Mouse (Mus musculus): ENCODE measurements around the gene Klhl11. TPM values are rescaled to one million over a fixed set of nuclear protein-coding genes. Genes with fewer than 3 reads are reported as not detected.

Gene Klhl11
- total and polyA plus RNA-seq, 3 experiments: 11.5 to 34.7 TPM; not detected in 1

DNA sequence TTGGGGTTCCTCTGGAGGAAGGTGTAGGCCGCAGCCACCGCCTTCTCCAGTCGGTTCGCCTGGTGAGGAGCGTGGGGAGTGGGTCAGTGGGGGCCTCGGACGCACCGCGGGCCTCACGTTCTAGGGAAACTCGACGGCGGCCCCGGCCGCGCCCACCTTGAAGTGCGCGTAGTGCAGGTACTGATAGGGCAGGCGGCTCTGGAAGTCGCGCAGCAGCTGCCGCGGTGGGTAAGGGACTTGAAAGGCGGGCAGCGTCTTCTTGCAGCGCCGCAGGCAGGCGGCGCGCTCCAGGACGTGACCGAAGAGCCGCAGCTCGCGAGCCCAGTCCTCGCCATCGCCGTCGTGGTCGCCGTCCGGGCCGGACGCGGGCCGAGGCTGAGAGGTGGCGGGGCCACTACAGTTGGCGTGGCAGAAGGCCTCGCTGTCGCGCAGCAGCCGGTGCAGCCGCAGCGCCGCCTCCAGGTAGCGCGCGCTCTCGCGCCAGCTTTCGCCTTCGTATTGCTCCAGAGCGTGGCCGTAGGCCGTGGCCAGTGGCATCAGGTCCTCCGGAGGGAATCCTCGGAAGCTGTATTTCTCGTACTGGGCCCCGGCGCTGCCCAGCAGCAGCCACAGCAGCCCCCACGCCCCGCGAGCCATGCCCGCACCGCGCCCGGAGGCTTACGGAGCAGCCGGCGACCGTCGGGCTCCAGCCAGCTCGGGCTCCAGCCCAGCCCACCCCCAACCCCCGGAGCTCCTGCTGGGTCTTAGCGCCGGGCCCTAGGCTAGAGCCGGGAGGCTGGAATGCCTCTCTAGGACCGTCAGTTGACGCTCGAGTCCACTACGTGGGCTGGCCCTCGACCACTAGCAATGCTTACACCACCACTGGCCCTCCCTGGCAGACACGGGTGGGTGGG lies 58.3 kb downstream of the Klhl11 start, which contains the start of gene P3h4:
P3h4 (minus strand) TSS at position 816 of the 893 bp plus-strand sequence.
- Histone ChIP-seq H3K9ac (ENCODE audit: control insufficient read depth, low read depth, low read length, poor library complexity, severe bottlenecking) (no peak within 1 kb of the TSS), H3K4me3 (ENCODE audit: control insufficient read depth in 1 of 2, insufficient read depth in 1 of 2, low read depth in 2 of 2, low read length in 2 of 2) (peak within 1 kb of the TSS in 1 of 2 experiments; percentile 18; a peak in 1 of 4 replicates), H3K36me3 (ENCODE audit: control insufficient read depth in 1 of 2, insufficient read depth in 2 of 2, low read length in 2 of 2) (no peaks in the 10 kb centered on the region), H3K27ac (ENCODE audit: control insufficient read depth, low read depth, low read length) (no peak within 1 kb of the TSS), H3K79me2 (ENCODE audit: control insufficient read depth, insufficient read depth, low read length, poor library complexity) (no peaks in the 10 kb centered on the region), H3K4me1 (ENCODE audit: control insufficient read depth in 1 of 2, insufficient read depth in 2 of 2, low read length in 2 of 2) (no peaks in the 10 kb centered on the region), H3K27me3 (ENCODE audit: control insufficient read depth in 1 of 2, insufficient read depth in 2 of 2, low read length in 2 of 2) (no peaks in the 10 kb centered on the region; a peak in 1 of 4 replicates), H3K9me3 (replicated peaks; ENCODE audit: insufficient read depth, low read length) (no peaks in the 10 kb centered on the region)
- no peak for DNase-seq (ENCODE audit: low read depth, low spot score)
- no peak for TF ChIP-seq RAD21 (IDR thresholded peaks at IDR 0.05; ENCODE audit: low read depth, low read length)
- peak in 1 of 3 experiments; percentile 16; a peak in 1 of 6 replicates for TF ChIP-seq CTCF (IDR thresholded peaks at IDR 0.05 in 2 of 3, conservative IDR thresholded peaks at IDR 0.05 in 1 of 3; ENCODE audit: control insufficient read depth in 1 of 3, insufficient read depth in 1 of 3, low read depth in 2 of 3, low read length in 3 of 3, poor library complexity in 1 of 3, severe bottlenecking in 1 of 3)

DNA sequence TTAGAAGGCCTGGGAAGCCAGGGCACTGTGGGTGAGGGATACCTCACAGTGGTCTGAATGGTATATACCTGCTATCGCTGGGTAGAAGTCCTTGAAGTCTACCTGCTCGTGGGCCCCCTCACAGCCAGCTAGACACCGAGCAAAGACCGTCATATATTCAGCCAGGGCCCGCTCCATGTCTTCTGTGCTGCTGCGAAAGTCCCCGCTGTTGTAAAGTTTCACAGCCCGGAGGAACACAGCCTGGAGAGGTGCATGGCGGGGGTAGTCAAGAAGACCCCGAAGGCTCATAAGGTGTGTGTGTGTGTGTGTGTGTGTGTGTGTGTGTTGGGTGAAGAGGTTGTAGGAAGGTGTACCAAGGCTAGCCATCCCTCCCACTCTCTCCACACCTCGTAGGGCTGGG lies 59.0 kb downstream of the Klhl11 start:
- Histone ChIP-seq H3K27me3 (ENCODE audit: control insufficient read depth in 1 of 2, insufficient read depth in 2 of 2, low read length in 2 of 2) (no peaks in the 10 kb centered on the region; a peak in 1 of 4 replicates), H3K4me1 (ENCODE audit: control insufficient read depth in 1 of 2, insufficient read depth in 2 of 2, low read length in 2 of 2) (no peaks in the 10 kb centered on the region), H3K9me3 (replicated peaks; ENCODE audit: insufficient read depth, low read length) (no peaks in the 10 kb centered on the region), H3K27ac (ENCODE audit: control insufficient read depth, low read depth, low read length) (no peak overlapping the region), H3K9ac (ENCODE audit: control insufficient read depth, low read depth, low read length, poor library complexity, severe bottlenecking) (no peak overlapping the region), H3K36me3 (ENCODE audit: control insufficient read depth in 1 of 2, insufficient read depth in 2 of 2, low read length in 2 of 2) (no peaks in the 10 kb centered on the region), H3K4me3 (ENCODE audit: control insufficient read depth in 1 of 2, insufficient read depth in 1 of 2, low read depth in 2 of 2, low read length in 2 of 2) (no peak overlapping the region), H3K79me2 (ENCODE audit: control insufficient read depth, insufficient read depth, low read length, poor library complexity) (no peaks in the 10 kb centered on the region)
- DNase-seq (ENCODE audit: low read depth, low spot score): no peak
- TF ChIP-seq KAT2A (conservative IDR thresholded peaks at IDR 0.05; ENCODE audit: low read depth, low read length) (no peak), SIN3A (IDR thresholded peaks at IDR 0.05; ENCODE audit: low read length) (no peak), TCF12 (IDR thresholded peaks at IDR 0.05; ENCODE audit: low read depth, low read length) (no peak), JUND (IDR thresholded peaks at IDR 0.05; ENCODE audit: low read depth, low read length) (no peak), MAFK (IDR thresholded peaks at IDR 0.05; ENCODE audit: borderline replicate concordance, low read depth, low read length) (no peak), NELFE (IDR thresholded peaks at IDR 0.05; ENCODE audit: low read depth, low read length) (no peak), USF1 (IDR thresholded peaks at IDR 0.05; ENCODE audit: low read depth, low read length) (no peak), CTCF (IDR thresholded peaks at IDR 0.05 in 2 of 3, conservative IDR thresholded peaks at IDR 0.05 in 1 of 3; ENCODE audit: control insufficient read depth in 1 of 3, insufficient read depth in 1 of 3, low read depth in 2 of 3, low read length in 3 of 3, poor library complexity in 1 of 3, severe bottlenecking in 1 of 3) (no peak), NRF1 (IDR thresholded peaks at IDR 0.05; ENCODE audit: insufficient read depth, low read depth, low read length, poor library complexity, severe bottlenecking) (no peak), POLR2AphosphoS2 (IDR thresholded peaks at IDR 0.05; ENCODE audit: low read length) (no peak)

Other genes starting within 250 kb of the Klhl11 start
- not detected in 2 replicates for gene Krt16, start 223.8 kb downstream of the Klhl11 start, total RNA-seq (2012; rRNA removed)
- not detected for gene Krt16, start 223.8 kb downstream of the Klhl11 start, polyA plus RNA-seq (2012; ENCODE audit: insufficient read depth in 1 of 2, insufficient read length in 2 of 2, low read depth in 1 of 2, low replicate concordance in 2 of 2, missing spikeins in 1 of 2)
- not detected in 2 replicates for gene Krt17, start 211.7 kb downstream of the Klhl11 start, total RNA-seq (2012; rRNA removed)
- gene Krt17, start 211.7 kb downstream of the Klhl11 start, polyA plus RNA-seq (2012; ENCODE audit: insufficient read depth in 1 of 2, insufficient read length in 2 of 2, low read depth in 1 of 2, low replicate concordance in 2 of 2, missing spikeins in 1 of 2): not detected
- not detected in 2 replicates for gene Krt42, start 202.9 kb downstream of the Klhl11 start, total RNA-seq (2012; rRNA removed)
- gene Krt42, start 202.9 kb downstream of the Klhl11 start, polyA plus RNA-seq (2012; ENCODE audit: insufficient read depth in 1 of 2, insufficient read length in 2 of 2, low read depth in 1 of 2, low replicate concordance in 2 of 2, missing spikeins in 1 of 2): not detected
- 320 and 383 TPM in 2 replicates for gene Eif1, start 152.9 kb downstream of the Klhl11 start, total RNA-seq (2012; rRNA removed)
- 100 to 1,000 TPM; 289 to 926 TPM for gene Eif1, start 152.9 kb downstream of the Klhl11 start, polyA plus RNA-seq (2012; ENCODE audit: insufficient read depth in 1 of 2, insufficient read length in 2 of 2, low read depth in 1 of 2, low replicate concordance in 2 of 2, missing spikeins in 1 of 2)
- not detected in 2 replicates for gene Gast, start 138.3 kb downstream of the Klhl11 start, total RNA-seq (2012; rRNA removed)
- gene Gast, start 138.3 kb downstream of the Klhl11 start, polyA plus RNA-seq (2012; ENCODE audit: insufficient read depth in 1 of 2, insufficient read length in 2 of 2, low read depth in 1 of 2, low replicate concordance in 2 of 2, missing spikeins in 1 of 2): not detected
- gene Hap1, start 116.6 kb downstream of the Klhl11 start, total RNA-seq (2012; rRNA removed): 6.6 and 10.9 TPM in 2 replicates
- gene Hap1, start 116.6 kb downstream of the Klhl11 start, polyA plus RNA-seq (2012; ENCODE audit: insufficient read depth in 1 of 2, insufficient read length in 2 of 2, low read depth in 1 of 2, low replicate concordance in 2 of 2, missing spikeins in 1 of 2): 10 to 100 TPM in 1 of 2 experiments, not detected in 1; 34.8 TPM
- 1.0 and 1.4 TPM in 2 replicates for gene Jup, start 75.0 kb downstream of the Klhl11 start, total RNA-seq (2012; rRNA removed)
- gene Jup, start 75.0 kb downstream of the Klhl11 start, polyA plus RNA-seq (2012; ENCODE audit: insufficient read depth in 1 of 2, insufficient read length in 2 of 2, low read depth in 1 of 2, low replicate concordance in 2 of 2, missing spikeins in 1 of 2): 1 to 10 TPM in 1 of 2 experiments, not detected in 1; 8.5 TPM
- not detected in 2 replicates for gene P3h4, start 57.9 kb downstream of the Klhl11 start, total RNA-seq (2012; rRNA removed)
- gene P3h4, start 57.9 kb downstream of the Klhl11 start, polyA plus RNA-seq (2012; ENCODE audit: insufficient read depth in 1 of 2, insufficient read length in 2 of 2, low read depth in 1 of 2, low replicate concordance in 2 of 2, missing spikeins in 1 of 2): under 1 TPM in 1 of 2 experiments, not detected in 1; 0.88 TPM
- 0.19 TPM in 1 of 2 replicates, not detected in the other for gene Fkbp10, start 57.0 kb downstream of the Klhl11 start, total RNA-seq (2012; rRNA removed)
- under 1 TPM in 1 of 2 experiments, not detected in 1; 0.28 TPM for gene Fkbp10, start 57.0 kb downstream of the Klhl11 start, polyA plus RNA-seq (2012; ENCODE audit: insufficient read depth in 1 of 2, insufficient read length in 2 of 2, low read depth in 1 of 2, low replicate concordance in 2 of 2, missing spikeins in 1 of 2)
- gene Nt5c3b, start 30.9 kb downstream of the Klhl11 start, total RNA-seq (2012; rRNA removed): 58.0 and 61.3 TPM in 2 replicates
- gene Nt5c3b, start 30.9 kb downstream of the Klhl11 start, polyA plus RNA-seq (2012; ENCODE audit: insufficient read depth in 1 of 2, insufficient read length in 2 of 2, low read depth in 1 of 2, low replicate concordance in 2 of 2, missing spikeins in 1 of 2): 100 to 1,000 TPM in 1 of 2 experiments, 10 to 100 TPM in 1; 79.2 to 287 TPM
- gene Klhl10, start 30.8 kb downstream of the Klhl11 start, total RNA-seq (2012; rRNA removed): 0.56 and 0.65 TPM in 2 replicates
- gene Klhl10, start 30.8 kb downstream of the Klhl11 start, polyA plus RNA-seq (2012; ENCODE audit: insufficient read depth in 1 of 2, insufficient read length in 2 of 2, low read depth in 1 of 2, low replicate concordance in 2 of 2, missing spikeins in 1 of 2): under 1 TPM in 1 of 2 experiments, not detected in 1; 0.81 TPM
- gene Acly, start 55.3 kb upstream of the Klhl11 start, total RNA-seq (2012; rRNA removed): 220 and 234 TPM in 2 replicates
- 100 to 1,000 TPM in 1 of 2 experiments, not detected in 1; 167 TPM for gene Acly, start 55.3 kb upstream of the Klhl11 start, polyA plus RNA-seq (2012; ENCODE audit: insufficient read depth in 1 of 2, insufficient read length in 2 of 2, low read depth in 1 of 2, low replicate concordance in 2 of 2, missing spikeins in 1 of 2)
- gene Ttc25, start 72.9 kb upstream of the Klhl11 start, total RNA-seq (2012; rRNA removed): 0.23 and 0.46 TPM in 2 replicates
- under 1 TPM in 1 of 2 experiments, not detected in 1; 0.92 TPM for gene Ttc25, start 72.9 kb upstream of the Klhl11 start, polyA plus RNA-seq (2012; ENCODE audit: insufficient read depth in 1 of 2, insufficient read length in 2 of 2, low read depth in 1 of 2, low replicate concordance in 2 of 2, missing spikeins in 1 of 2)
- gene Cnp, start 102.2 kb upstream of the Klhl11 start, total RNA-seq (2012; rRNA removed): 19.0 and 20.1 TPM in 2 replicates
- gene Cnp, start 102.2 kb upstream of the Klhl11 start, polyA plus RNA-seq (2012; ENCODE audit: insufficient read depth in 1 of 2, insufficient read length in 2 of 2, low read depth in 1 of 2, low replicate concordance in 2 of 2, missing spikeins in 1 of 2): 10 to 100 TPM in 1 of 2 experiments, not detected in 1; 20.8 TPM
- gene Nkiras2, start 146.5 kb upstream of the Klhl11 start, total RNA-seq (2012; rRNA removed): 37.1 and 40.5 TPM in 2 replicates
- gene Nkiras2, start 146.5 kb upstream of the Klhl11 start, polyA plus RNA-seq (2012; ENCODE audit: insufficient read depth in 1 of 2, insufficient read length in 2 of 2, low read depth in 1 of 2, low replicate concordance in 2 of 2, missing spikeins in 1 of 2): 10 to 100 TPM in 1 of 2 experiments, not detected in 1; 49.9 TPM
- gene Dnajc7, start 147.4 kb upstream of the Klhl11 start, total RNA-seq (2012; rRNA removed): 230 and 233 TPM in 2 replicates
- gene Dnajc7, start 147.4 kb upstream of the Klhl11 start, polyA plus RNA-seq (2012; ENCODE audit: insufficient read depth in 1 of 2, insufficient read length in 2 of 2, low read depth in 1 of 2, low replicate concordance in 2 of 2, missing spikeins in 1 of 2): 100 to 1,000 TPM; 346 to 452 TPM
- 0.12 TPM in 1 of 2 replicates, not detected in the other for gene Zfp385c, start 219.7 kb upstream of the Klhl11 start, total RNA-seq (2012; rRNA removed)
- under 1 TPM in 1 of 2 experiments, not detected in 1; 0.15 TPM for gene Zfp385c, start 219.7 kb upstream of the Klhl11 start, polyA plus RNA-seq (2012; ENCODE audit: insufficient read depth in 1 of 2, insufficient read length in 2 of 2, low read depth in 1 of 2, low replicate concordance in 2 of 2, missing spikeins in 1 of 2)
- 2.9 and 3.6 TPM in 2 replicates for gene Dhx58, start 231.5 kb upstream of the Klhl11 start, total RNA-seq (2012; rRNA removed)
- 1 to 10 TPM in 1 of 2 experiments, not detected in 1; 3.9 TPM for gene Dhx58, start 231.5 kb upstream of the Klhl11 start, polyA plus RNA-seq (2012; ENCODE audit: insufficient read depth in 1 of 2, insufficient read length in 2 of 2, low read depth in 1 of 2, low replicate concordance in 2 of 2, missing spikeins in 1 of 2)
- 57.9 and 59.6 TPM in 2 replicates for gene Kat2a, start 239.7 kb upstream of the Klhl11 start, total RNA-seq (2012; rRNA removed)
- 100 to 1,000 TPM in 1 of 2 experiments, 10 to 100 TPM in 1; 63.7 to 143 TPM for gene Kat2a, start 239.7 kb upstream of the Klhl11 start, polyA plus RNA-seq (2012; ENCODE audit: insufficient read depth in 1 of 2, insufficient read length in 2 of 2, low read depth in 1 of 2, low replicate concordance in 2 of 2, missing spikeins in 1 of 2)
- 0.49 and 0.73 TPM in 2 replicates for gene Hspb9, start 241.1 kb upstream of the Klhl11 start, total RNA-seq (2012; rRNA removed)
- gene Hspb9, start 241.1 kb upstream of the Klhl11 start, polyA plus RNA-seq (2012; ENCODE audit: insufficient read depth in 1 of 2, insufficient read length in 2 of 2, low read depth in 1 of 2, low replicate concordance in 2 of 2, missing spikeins in 1 of 2): 1 to 10 TPM in 1 of 2 experiments, not detected in 1; 2.1 TPM